Comparison of ENCODE assay signal across 28 mouse cellular contexts in genomic region chr1:55827191-55827590, GRCm38 (mm10).
DNase-seq lines count a peak whose midpoint lies in the region; ATAC-seq lines count a peak whose summit lies in the region.
"Had no signal": no experiment of that assay in that cellular context is flagged by ENCODE, and none has a peak within 500 bp of the region (broad histone marks: within the 10 kb centered on the region; RNA-seq: fewer than 3 reads in every experiment).

No protein-coding gene starts in this region.

- intact Hi-C loops in gastrocnemius, postnatal 36 days (cut with DNase I): no loop called here

- no peak overlapping the region for H3K9ac ChIP-seq in kidney, embryonic 14.5 days (ENCODE audit: low read depth, low read length)
- H3K9ac ChIP-seq: embryonic facial prominence, embryonic 12.5 days; forebrain, embryonic 12.5 days; forebrain, embryonic 15.5 days; forebrain, postnatal 0 days had no signal

- ATAC-seq in kidney, embryonic 14.5 days (ENCODE audit: low FRiP score, low TSS enrichment): 0 out of 2 replicates have a peak, but pooled peaks have one; percentile 35
- 0 out of 2 replicates have a peak, but pooled peaks have one; percentile 42 for ATAC-seq in common myeloid progenitor, adult 5-6 weeks (replicated peaks; ENCODE audit: low read depth, poor library complexity, severe bottlenecking)
- 0 out of 2 replicates have a peak, but pooled peaks have one; percentile 50 for ATAC-seq in megakaryocyte progenitor cell, adult 5-6 weeks (replicated peaks; ENCODE audit: poor library complexity)
- no peak for ATAC-seq in erythroblast, adult 5-6 weeks (replicated peaks; ENCODE audit: low FRiP score, poor library complexity, severe bottlenecking)
- ATAC-seq: activated CD4-positive, CD25-positive, alpha-beta regulatory T cell, adult 4 months; CD4-positive, CD25-positive, alpha-beta regulatory T cell, adult 4 months; forebrain, embryonic 15.5 days; forebrain, postnatal 0 days; Patski had no signal

- no peaks in the 10 kb centered on the region for H3K9me3 ChIP-seq in kidney, embryonic 14.5 days (ENCODE audit: control insufficient read depth, low read length)
- H3K9me3 ChIP-seq: embryonic facial prominence, embryonic 10.5 days; embryonic facial prominence, embryonic 12.5 days; forebrain, embryonic 10.5 days; forebrain, embryonic 12.5 days; forebrain, embryonic 15.5 days; G1E had no signal

- DNase-seq in kidney, postnatal 10 days: no peak
- peak; percentile 52 for DNase-seq in 416B (ENCODE audit: low read depth)
- no peak for DNase-seq in gastrocnemius, postnatal 36 days
- DNase-seq: adrenal gland, adult 8-10 months; adrenal gland, postnatal 25 days; B cell, adult 2 months; cerebellum, adult 11 months; cerebellum, adult 18-20 months; cerebellum, adult 8-10 months; cerebellum, adult 9-11 months; cerebellum, postnatal 14 days; cerebellum, postnatal 36 days; forebrain, postnatal 0 days had no signal

- no peak overlapping the region for H3K4me3 ChIP-seq in kidney, embryonic 14.5 days (ENCODE audit: low read length)
- H3K4me3 ChIP-seq: embryonic facial prominence, embryonic 10.5 days; embryonic facial prominence, embryonic 12.5 days; erythroblast, embryonic 14.5 days; forebrain, embryonic 10.5 days; forebrain, embryonic 12.5 days; forebrain, embryonic 15.5 days had no signal

- H3K36me3 ChIP-seq in kidney, embryonic 14.5 days (ENCODE audit: control insufficient read depth, insufficient read depth, low read length): no peaks in the 10 kb centered on the region
- H3K36me3 ChIP-seq: embryonic facial prominence, embryonic 10.5 days; embryonic facial prominence, embryonic 12.5 days; forebrain, embryonic 10.5 days; forebrain, embryonic 12.5 days; forebrain, embryonic 15.5 days; G1E had no signal

- H3K4me2 ChIP-seq in kidney, embryonic 14.5 days (replicated peaks; ENCODE audit: low read depth, low read length): no peak overlapping the region
- H3K4me2 ChIP-seq: embryonic facial prominence, embryonic 12.5 days; forebrain, embryonic 12.5 days; forebrain, embryonic 15.5 days had no signal

- no peaks in the 10 kb centered on the region for H3K27me3 ChIP-seq in kidney, embryonic 14.5 days (ENCODE audit: control insufficient read depth, insufficient read depth, low read length)
- H3K27me3 ChIP-seq: CH12.LX; embryonic facial prominence, embryonic 12.5 days; forebrain, embryonic 12.5 days; forebrain, embryonic 15.5 days had no signal

- H3K27ac ChIP-seq in kidney, embryonic 14.5 days (ENCODE audit: low read depth, low read length): no peak overlapping the region
- H3K27ac ChIP-seq: embryonic facial prominence, embryonic 10.5 days; embryonic facial prominence, embryonic 12.5 days; forebrain, embryonic 10.5 days; forebrain, embryonic 12.5 days; forebrain, embryonic 15.5 days had no signal

- H3K4me1 ChIP-seq in kidney, embryonic 14.5 days (ENCODE audit: control insufficient read depth, insufficient read depth, low read length): no peaks in the 10 kb centered on the region
- H3K4me1 ChIP-seq: embryonic facial prominence, embryonic 10.5 days; embryonic facial prominence, embryonic 12.5 days; forebrain, embryonic 10.5 days; forebrain, embryonic 12.5 days; forebrain, embryonic 15.5 days had no signal
